Mouse (Mus musculus) adrenal gland (tissue): Measurements from ENCODE around the gene Bpifb1.
"Not testable (repeated sequence)": the region's sequence is repeated elsewhere in the genome, so short reads cannot be mapped to it uniquely, and the experiment has no call there.

Source experiments
- intact Hi-C: fragments of 180-260 bp; cut with DNase I; formaldehyde crosslinking; loops from one replicate; pipeline ENCODE4 v1.15.1; 2025
- long read RNA-seq, 2 experiments: library from polyadenylated mRNA; unstranded; transcript quantifications; one replicate each; pipeline ENCODE4 v2.0.0; 2020; ENCODE audit warnings: borderline replicate concordance in 1 of 2; ENCODE audit not compliant: insufficient replicate concordance in 1 of 2

Gene Bpifb1
- long read RNA-seq, experiment 1 = 0 reads
- long read RNA-seq, experiment 2 = 0 reads

GRCm38 (mm10) chr2:154190546-154191258 lies at the start of gene Bpifb1:
Gene Bpifb1, plus strand, starts transcription at chr2:154190818.
- intact Hi-C loops = no loop called here

GRCm38 (mm10) chr2:154142580-154142979 lies 48.0 kb upstream of the Bpifb1 start, which contains the start of gene Bpifa1:
Gene Bpifa1, plus strand, starts transcription at chr2:154142880.
- intact Hi-C loops = no loop called here

GRCm38 (mm10) chr2:154143735-154144134 lies 46.9 kb upstream of the Bpifb1 start:
- intact Hi-C loops = no loop called here

GRCm38 (mm10) chr2:154147496-154147895 lies 43.1 kb upstream of the Bpifb1 start:
- intact Hi-C loops = no loop called here

GRCm38 (mm10) chr2:154158433-154158832 lies 32.2 kb upstream of the Bpifb1 start:
- intact Hi-C loops = no loop called here

- intact Hi-C loops = no loop called here
Observed at GRCm38 (mm10) chr2:154162307-154162706, 28.3 kb upstream of the Bpifb1 start, which contains the start of gene Bpifa5. Gene Bpifa5, plus strand, starts transcription at chr2:154162607.

GRCm38 (mm10) chr2:154163306-154163705 lies 27.3 kb upstream of the Bpifb1 start:
- intact Hi-C loops = no loop called here

GRCm38 (mm10) chr2:154169172-154169571 lies 21.4 kb upstream of the Bpifb1 start:
- intact Hi-C loops = no loop called here

- intact Hi-C loops = loop anchor here (5.0 kb wide), 1 partner anchor 36 kb away; no protein-coding TSS in a partner anchor
Observed at GRCm38 (mm10) chr2:154171621-154172020, 19.0 kb upstream of the Bpifb1 start.

GRCm38 (mm10) chr2:154173313-154173712 lies 17.3 kb upstream of the Bpifb1 start:
- intact Hi-C loops = loop anchor here (5.0 kb wide), 1 partner anchor 34 kb away; no protein-coding TSS in a partner anchor

GRCm38 (mm10) chr2:154181900-154182299 lies 8.7 kb upstream of the Bpifb1 start:
- intact Hi-C loops = not testable (repeated sequence)

GRCm38 (mm10) chr2:154183061-154183460 lies 7.6 kb upstream of the Bpifb1 start:
- intact Hi-C loops = not testable (repeated sequence)

GRCm38 (mm10) chr2:154185319-154185718 lies 5.3 kb upstream of the Bpifb1 start:
- intact Hi-C loops = no loop called here

- intact Hi-C loops = no loop called here
Observed at GRCm38 (mm10) chr2:154185748-154186147, 4.9 kb upstream of the Bpifb1 start.

- intact Hi-C loops = no loop called here
Observed at GRCm38 (mm10) chr2:154187468-154187867, 3.1 kb upstream of the Bpifb1 start.

- intact Hi-C loops = loop anchor here (2.0 kb wide), 1 partner anchor 17 kb away; no protein-coding TSS in a partner anchor
Observed at GRCm38 (mm10) chr2:154189877-154190434, 662 bp upstream of the Bpifb1 start.

GRCm38 (mm10) chr2:154192141-154192540 lies 1.5 kb downstream of the Bpifb1 start:
- intact Hi-C loops = no loop called here

GRCm38 (mm10) chr2:154193071-154193470 lies 2.5 kb downstream of the Bpifb1 start:
- intact Hi-C loops = no loop called here

GRCm38 (mm10) chr2:154193994-154194504 lies 3.4 kb downstream of the Bpifb1 start:
- intact Hi-C loops = no loop called here

- intact Hi-C loops = no loop called here
Observed at GRCm38 (mm10) chr2:154197036-154197435, 6.4 kb downstream of the Bpifb1 start.

- intact Hi-C loops = loop anchor here (5.0 kb wide), 1 partner anchor 32 kb away; no protein-coding TSS in a partner anchor
Observed at GRCm38 (mm10) chr2:154204630-154205029, 14.0 kb downstream of the Bpifb1 start.

- intact Hi-C loops = loop anchor here (2.0 to 5.0 kb wide), 2 partner anchors 18 to 35 kb away; no protein-coding TSS in a partner anchor
Observed at GRCm38 (mm10) chr2:154206908-154207307, 16.3 kb downstream of the Bpifb1 start.
